Mouse (Mus musculus) kidney, adult 9 months (tissue): Measurements from ENCODE around the gene Prss16.
A peak's percentile ranks its signal among the peaks of the same experiment; 100 is the strongest.

Source experiments
- DNase-seq: peaks from one replicate; pipeline ENCODE4 v3.0.0; 2022

The Prss16 gene

DNA sequence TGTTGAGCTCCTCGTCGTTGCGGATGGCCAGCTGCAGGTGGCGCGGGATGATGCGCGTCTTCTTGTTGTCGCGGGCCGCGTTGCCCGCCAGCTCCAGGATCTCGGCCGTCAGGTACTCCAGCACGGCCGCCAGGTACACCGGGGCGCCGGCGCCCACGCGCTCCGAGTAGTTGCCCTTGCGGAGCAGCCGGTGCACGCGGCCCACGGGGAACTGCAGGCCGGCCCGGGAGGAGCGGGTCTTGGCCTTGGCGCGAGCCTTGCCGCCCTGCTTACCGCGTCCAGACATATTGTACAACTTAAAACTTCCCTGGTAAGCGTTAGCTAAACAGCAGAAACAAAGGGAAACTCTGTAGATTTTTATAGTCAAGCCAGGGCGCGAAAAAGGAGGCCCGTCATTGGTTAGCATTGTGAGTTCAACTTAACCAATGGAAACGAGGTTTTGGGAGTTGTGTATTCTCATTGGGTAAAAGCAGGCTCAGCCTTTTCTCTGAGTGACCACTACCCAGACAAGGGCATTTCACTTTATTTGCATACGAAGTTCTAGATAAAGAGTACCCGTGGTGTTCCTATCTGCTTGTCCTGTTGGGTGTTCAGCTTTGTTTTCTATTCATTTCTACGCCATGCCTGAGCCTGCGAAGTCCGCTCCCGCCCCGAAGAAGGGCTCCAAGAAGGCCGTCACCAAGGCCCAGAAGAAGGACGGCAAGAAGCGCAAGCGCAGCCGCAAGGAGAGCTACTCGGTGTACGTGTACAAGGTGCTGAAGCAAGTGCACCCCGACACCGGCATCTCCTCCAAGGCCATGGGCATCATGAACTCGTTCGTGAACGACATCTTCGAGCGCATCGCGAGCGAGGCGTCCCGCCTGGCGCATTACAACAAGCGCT is 26.0 kb upstream of the Prss16 start, which contains the start of the genes Hist1h2ah and Hist1h2bk:
TSS of gene Hist1h2ah (minus strand) at position 302 of the 882 bp plus-strand sequence.
TSS of gene Hist1h2bk (plus strand) at position 604 of the 882 bp plus-strand sequence.
- DNase-seq, result peak; percentile 94

DNA sequence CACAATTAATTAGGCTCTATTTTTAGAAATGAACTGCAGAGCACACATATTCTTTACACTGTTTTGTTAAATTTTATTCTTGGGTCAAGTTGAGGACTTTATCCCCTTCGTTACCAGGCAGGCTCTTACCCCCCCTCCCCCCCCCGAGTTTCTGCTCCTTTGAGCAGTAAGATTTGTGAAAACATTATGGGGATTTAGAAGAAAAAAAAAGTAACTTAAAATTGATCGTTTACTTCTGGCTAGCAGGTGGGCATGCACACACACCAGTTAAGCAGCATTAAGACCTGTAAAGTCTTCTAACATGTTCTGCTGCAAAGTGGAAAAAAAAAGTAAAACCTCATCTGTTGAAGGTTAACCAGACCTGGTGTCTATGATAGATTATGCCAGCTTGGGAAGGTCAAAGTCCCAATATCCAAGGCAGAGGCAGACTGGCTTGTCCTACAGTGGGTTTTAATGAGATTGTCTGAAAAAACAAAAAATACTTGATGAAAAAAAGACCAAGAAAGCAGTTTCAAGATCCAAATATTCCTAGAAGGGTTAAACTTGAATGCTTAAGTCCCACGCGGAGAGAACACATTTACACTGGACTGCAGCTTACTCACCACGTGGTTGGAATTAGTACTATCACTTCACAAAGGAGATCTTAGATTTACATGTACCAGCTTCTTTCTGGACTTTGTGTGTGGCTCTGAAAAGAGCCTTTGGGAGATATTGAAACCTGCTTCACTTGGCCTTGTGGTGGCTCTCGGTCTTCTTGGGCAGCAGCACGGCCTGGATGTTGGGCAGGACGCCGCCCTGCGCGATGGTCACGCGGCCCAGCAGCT is 25.1 kb upstream of the Prss16 start:
- peak; percentile 84 for DNase-seq

DNA sequence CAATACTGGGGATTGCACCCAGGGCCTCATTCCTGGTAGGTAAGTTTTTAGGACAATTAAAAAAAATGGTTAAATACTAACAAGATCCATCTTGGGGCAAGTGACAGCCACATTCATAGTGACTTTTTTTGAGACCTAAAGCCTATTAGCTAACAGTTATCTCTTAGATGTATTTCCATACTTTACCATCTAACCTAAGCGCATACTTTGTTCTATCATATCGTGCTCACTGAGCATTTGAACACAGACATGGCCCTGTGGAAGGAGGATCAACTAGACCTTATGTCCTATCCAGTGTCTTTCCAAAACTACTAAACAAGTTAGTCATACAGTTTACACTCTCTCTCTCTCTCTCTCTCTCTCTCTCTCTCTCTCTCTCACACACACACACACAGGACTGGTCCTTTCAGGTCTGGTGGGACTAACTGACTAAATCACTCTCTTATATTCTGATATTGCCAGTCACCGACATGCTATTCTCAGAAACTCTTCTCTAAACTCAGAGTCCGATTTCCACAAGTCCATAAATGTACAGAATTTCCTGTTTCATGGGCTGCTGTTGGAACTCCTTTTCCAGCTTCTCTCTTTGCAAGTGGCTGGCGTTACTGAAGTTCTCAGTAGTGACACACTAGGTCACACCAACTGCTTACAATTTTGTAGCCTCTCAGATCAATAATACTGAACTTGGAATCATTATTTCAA is 24.4 kb upstream of the Prss16 start:
- DNase-seq, result peak; percentile 45

DNA sequence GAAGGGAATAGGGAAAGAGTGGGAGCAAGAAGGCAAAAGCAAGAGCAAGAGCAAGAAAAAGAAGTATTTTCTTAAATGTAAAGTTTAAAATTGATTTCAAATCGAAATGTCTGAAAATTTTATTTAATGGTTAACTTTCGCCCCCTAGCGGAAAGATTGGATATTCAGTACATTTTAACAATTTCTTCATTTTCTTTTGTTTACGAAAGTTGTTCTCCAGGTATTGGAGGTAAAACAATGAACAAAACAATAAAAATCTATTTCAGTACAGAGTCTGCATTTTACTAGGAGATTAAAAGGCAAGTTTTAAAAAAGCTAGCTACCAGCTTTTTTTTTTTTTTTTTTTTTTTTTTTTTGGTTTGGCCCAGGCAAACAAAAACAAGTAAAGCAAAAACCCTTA is 21.0 kb upstream of the Prss16 start:
- DNase-seq, result no peak

- DNase-seq, result no peak
Observed at GRCm38 (mm10) chr13:22029928-22030327, 20.4 kb upstream of the Prss16 start.

GRCm38 (mm10) chr13:22028673-22029460 is 19.3 kb upstream of the Prss16 start:
- DNase-seq, result peak; percentile 98

DNA sequence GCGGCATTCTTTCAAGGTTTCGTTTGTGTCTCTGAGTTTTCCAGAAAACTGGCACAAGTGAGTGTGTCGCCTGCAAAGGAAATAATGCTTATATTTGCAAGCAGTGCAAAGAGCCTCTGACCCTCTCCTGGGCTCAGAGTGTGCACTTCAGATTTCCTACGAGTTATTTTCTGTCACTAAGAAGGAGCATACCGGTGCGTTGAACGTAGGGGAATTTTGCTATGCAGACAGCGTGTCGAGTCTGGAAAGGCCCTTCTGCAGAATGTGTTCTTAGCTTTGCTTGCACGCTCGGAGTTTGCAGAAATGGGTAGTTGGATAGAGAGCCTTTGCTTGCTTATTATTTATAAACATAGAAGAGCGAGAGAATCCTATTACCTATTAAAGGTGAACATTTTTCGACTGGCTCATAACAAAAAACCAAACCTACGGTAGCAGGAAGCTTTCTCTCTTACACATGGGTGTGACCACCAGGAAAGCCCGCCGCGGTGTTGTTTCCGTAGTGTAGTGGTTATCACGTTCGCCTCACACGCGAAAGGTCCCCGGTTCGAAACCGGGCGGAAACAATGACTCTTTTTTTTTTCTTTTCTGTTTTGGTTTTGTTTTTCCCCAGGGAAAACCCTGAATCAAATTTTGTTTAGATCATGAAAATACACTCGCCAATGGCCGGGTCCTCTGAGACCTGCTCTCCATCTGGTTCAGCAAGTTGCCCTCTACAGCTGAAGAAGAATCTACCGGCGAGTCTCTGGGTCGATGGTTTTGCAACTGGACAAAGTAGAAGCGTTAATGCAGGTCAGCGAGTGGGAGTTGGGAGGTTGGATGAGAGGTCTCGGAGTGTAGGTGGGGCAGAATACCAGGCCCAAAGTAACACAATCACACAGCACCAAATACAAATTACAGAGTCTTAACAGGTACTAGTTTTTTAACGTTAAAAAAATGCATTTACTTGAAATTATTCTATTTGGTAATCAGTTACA is 16.8 kb upstream of the Prss16 start:
- peak; percentile 80 for DNase-seq

DNA sequence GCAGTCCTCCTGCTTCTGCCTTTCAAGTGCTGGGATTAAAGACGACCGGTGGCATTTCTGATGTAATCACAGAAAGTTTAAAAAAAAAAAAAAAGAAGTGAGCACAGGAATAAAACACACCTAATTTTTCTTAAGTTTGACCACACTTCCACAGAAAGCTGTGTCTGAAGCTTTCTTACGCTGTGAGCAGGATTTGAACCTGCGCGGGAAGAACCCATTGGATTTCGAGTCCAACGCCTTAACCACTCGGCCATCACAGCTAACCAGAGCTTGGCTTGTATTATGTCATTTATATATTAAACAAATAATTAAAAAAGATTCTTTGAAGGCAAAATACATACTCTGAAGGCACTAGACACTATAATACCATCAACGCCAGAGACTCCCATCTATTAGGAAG is 12.7 kb upstream of the Prss16 start:
- peak; percentile 86 for DNase-seq

GRCm38 (mm10) chr13:22021581-22021980 is 12.0 kb upstream of the Prss16 start:
- no peak for DNase-seq

DNA sequence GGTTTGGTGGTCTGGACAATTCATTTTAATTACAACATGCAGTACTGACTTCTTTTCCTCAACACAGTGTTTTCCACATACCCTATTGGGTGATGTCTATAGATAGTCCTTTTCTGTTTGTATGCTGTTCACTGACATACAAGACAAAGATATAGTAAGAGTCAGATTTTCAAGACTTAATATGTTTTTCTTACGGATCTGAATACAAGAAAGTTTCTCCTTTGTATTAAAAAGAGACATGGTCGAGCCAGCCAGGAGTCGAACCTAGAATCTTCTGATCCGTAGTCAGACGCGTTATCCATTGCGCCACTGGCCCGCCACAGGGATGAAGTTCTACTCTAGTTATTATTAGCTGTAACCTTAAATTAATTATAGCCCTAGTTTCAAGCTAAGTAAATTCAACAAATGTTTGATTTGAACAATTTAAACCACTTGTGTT is 11.4 kb upstream of the Prss16 start:
- peak; percentile 74 for DNase-seq

- no peak for DNase-seq
Observed at GRCm38 (mm10) chr13:22019934-22020835, 10.6 kb upstream of the Prss16 start.

GRCm38 (mm10) chr13:22015479-22016450 is 6.2 kb upstream of the Prss16 start:
- peak; percentile 81 for DNase-seq

GRCm38 (mm10) chr13:22014411-22014845 is 4.9 kb upstream of the Prss16 start:
- DNase-seq, result no peak

- no peak for DNase-seq
Observed at GRCm38 (mm10) chr13:22013716-22014115, 4.2 kb upstream of the Prss16 start.

DNA sequence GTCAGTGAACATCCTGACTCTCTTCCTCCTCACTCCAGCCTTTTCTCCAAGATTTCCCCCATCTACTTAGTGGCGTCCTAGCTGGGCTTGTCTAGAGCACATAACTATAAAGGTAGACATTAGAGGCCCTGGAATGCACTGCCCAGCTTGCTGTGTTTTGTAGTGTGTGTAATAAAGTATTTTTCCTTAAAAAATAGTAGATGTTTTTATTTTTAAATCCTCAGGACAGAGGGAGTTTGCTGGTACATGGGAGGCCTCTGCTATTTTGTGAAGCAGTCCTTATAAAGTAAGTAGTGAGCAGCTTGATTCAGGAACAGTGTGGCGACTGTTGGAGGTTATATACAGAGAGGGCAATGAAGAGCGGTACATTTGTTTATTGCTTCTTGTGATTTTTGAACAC is 835 bp downstream of the Prss16 start:
- no peak for DNase-seq

- no peak for DNase-seq
Observed at GRCm38 (mm10) chr13:22007872-22008271, 1.7 kb downstream of the Prss16 start.

DNA sequence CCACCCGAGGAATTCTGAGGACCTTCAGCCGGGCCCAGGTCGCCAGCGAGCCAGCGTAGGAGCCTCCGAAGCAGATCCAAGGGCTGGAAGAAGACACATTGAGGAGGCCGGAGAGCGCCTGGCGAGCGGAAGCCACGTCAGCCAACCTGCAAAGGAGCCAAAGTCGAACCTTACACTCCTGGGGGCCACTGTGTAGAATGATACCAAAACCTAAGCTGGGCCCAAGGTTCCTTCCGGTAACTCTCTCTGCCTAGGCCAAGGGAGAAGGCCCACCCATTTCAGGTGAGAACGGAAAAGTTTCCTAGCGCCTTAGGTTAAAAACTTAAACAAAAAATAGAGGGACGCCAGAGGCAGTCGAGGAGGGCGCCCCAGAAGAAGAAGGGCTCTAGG is 2.4 kb downstream of the Prss16 start:
- DNase-seq, result no peak

DNA sequence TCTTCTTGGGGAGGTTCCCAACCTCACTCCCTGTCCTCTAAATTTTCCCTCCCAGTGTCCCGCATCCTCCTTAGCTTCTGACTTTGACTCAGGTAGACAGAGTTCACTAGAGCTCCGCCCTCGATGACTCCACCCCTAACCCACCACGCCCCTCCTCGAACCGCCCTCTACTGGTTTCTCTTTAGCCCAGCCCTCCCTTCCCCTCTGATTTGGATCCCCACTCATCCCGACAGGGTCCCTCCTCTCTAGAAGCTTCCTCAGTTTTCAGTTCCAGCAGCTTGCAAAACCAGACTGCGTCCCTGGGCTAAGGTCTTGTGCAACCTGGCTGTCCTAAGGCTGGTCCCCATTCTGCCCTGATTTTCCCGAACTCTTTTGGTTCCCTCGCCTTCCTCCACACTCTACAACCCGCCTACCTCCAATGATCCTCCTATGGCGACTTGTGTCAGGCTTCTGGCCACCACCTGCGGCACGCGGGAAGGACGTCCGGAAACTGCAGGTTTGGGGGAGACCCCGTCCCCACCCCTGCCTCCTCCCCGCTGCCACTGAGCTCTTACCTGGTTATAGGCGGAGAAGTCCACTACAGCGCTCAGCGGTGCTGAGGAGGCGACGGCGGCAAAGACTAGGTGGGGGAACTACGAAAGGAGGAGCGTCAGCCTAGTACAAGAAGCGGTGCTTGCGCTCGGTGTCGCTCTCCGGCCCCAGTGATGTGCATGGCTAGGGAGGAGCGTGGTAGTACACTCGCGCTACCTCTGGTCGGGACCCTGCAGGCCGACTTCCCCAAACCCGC is 3.0 kb downstream of the Prss16 start:
- DNase-seq, result no peak
